Mouse (Mus musculus) G1E (cell line): ENCODE measurements around the gene Gm45837. TPM values are rescaled to one million over a fixed set of nuclear protein-coding genes. Genes with fewer than 3 reads are reported as not detected.

Source experiments
- ATAC-seq: 2 replicates; pipeline ENCODE4 v1.8.0; 2016; ENCODE audit warnings: mild to moderate bottlenecking; ENCODE audit not compliant: insufficient number of reproducible peaks, poor library complexity, low FRiP score, severe bottlenecking; ENCODE audit errors: extremely low read depth
- DNase-seq: peaks from one replicate; pipeline ENCODE4 v3.0.0; 2012; ENCODE audit warnings: low spot score
- H3K27me3 ChIP-seq: 2 replicates; pipeline ENCODE4 v1.6.1; 2012; ENCODE audit warnings: mild to moderate bottlenecking, low read length, inconsistent platforms; ENCODE audit not compliant: insufficient read depth
- H3K36me3 ChIP-seq: replicated peaks from 2 replicates; pipeline ENCODE3; 2012; ENCODE audit warnings: mild to moderate bottlenecking, inconsistent platforms
- H3K4me1 ChIP-seq: 2 replicates; pipeline ENCODE4 v1.6.1; 2012; ENCODE audit warnings: low read depth, low read length, inconsistent platforms, mixed read lengths; ENCODE audit not compliant: insufficient read depth
- H3K4me3 ChIP-seq: 2 replicates; pipeline ENCODE4 v1.5.1; 2012; ENCODE audit warnings: low read depth, mild to moderate bottlenecking, inconsistent platforms, low read length, moderate library complexity, mixed read lengths
- H3K9me3 ChIP-seq: replicated peaks from 2 replicates; pipeline ENCODE4 v1.6.1; 2012; ENCODE audit warnings: inconsistent platforms
- CTCF ChIP-seq: IDR thresholded peaks from 2 replicates; pipeline ENCODE4 v1.5.1; 2012; ENCODE audit warnings: low read depth, low read length, inconsistent platforms, mixed read lengths
- GATA1 ChIP-seq: IDR thresholded peaks from 2 replicates; pipeline ENCODE4 v1.6.1; 2012; ENCODE audit warnings: borderline replicate concordance, low read length, inconsistent platforms, mixed read lengths
- GATA2 ChIP-seq: IDR thresholded peaks from 2 replicates; pipeline ENCODE4 v1.6.1; 2012; ENCODE audit warnings: low read depth, low read length, inconsistent platforms, borderline replicate concordance
- POLR2AphosphoS5 ChIP-seq: IDR thresholded peaks from 2 replicates; pipeline ENCODE4 v1.6.1; 2012; ENCODE audit warnings: low read depth, low read length, inconsistent platforms; ENCODE audit not compliant: insufficient replicate concordance
- TAL1 ChIP-seq: conservative IDR thresholded peaks from 2 replicates; pipeline ENCODE4 v1.6.1; 2012; ENCODE audit warnings: low read depth, low read length, inconsistent platforms, mixed read lengths
- polyA plus RNA-seq: library from polyadenylated mRNA; stranded (reverse); fragments of >175 nt; gene quantifications from 2 replicates; pipeline ENCODE4 v1.2.3, GENCODE M21; 2012
- total RNA-seq, 2 experiments: library from RNA; stranded (forward) in 1 of 2; stranded (reverse) in 1 of 2; fragments of 200-1000 nt in 1 of 2; fragments of >200 nt in 1 of 2; fragmentation: Nextera tagmentation in 1 of 2; gene quantifications; 2 replicates each; pipeline ENCODE4 v1.2.3; 2014 to 2017

Gm45837 gene
- total and polyA plus RNA-seq, 3 experiments: 0.03 TPM; not detected in 2

- TF ChIP-seq GATA2 (no peak), POLR2AphosphoS5 (no peak), TAL1 (no peak), GATA1 (no peak), CTCF (no peak)
- peak overlapping the region; percentile 64 for H3K4me3 ChIP-seq
- no peaks in the 10 kb centered on the region for H3K27me3 ChIP-seq
- DNase-seq (no peak), ATAC-seq (no peak)
- H3K4me1 ChIP-seq: peaks cover 52% of the 10 kb centered on the region
- H3K9me3 ChIP-seq: no peaks in the 10 kb centered on the region
- peaks cover 64% of the 10 kb centered on the region for H3K36me3 ChIP-seq
These were observed 32.4 kb upstream of the Gm45837 start for GRCm38 (mm10) chr7:101378285-101378684.

GRCm38 (mm10) chr7:101378796-101379465, 31.8 kb upstream of the Gm45837 start:
- Histone ChIP-seq H3K36me3 (peaks cover 63% of the 10 kb centered on the region), H3K27me3 (no peaks in the 10 kb centered on the region), H3K4me3 (peak overlapping the region; percentile 64), H3K9me3 (no peaks in the 10 kb centered on the region), H3K4me1 (peaks cover 58% of the 10 kb centered on the region)
- TF ChIP-seq CTCF (no peak), TAL1 (no peak), POLR2AphosphoS5 (no peak), GATA2 (no peak), GATA1 (no peak)
- ATAC-seq (no peak), DNase-seq (no peak)

- Histone ChIP-seq H3K4me3 (peak overlapping the region; percentile 22; the same call in 1 of the 2 replicates), H3K36me3 (peaks cover 69% of the 10 kb centered on the region)
- no peak for ATAC-seq
These were observed 31.0 kb upstream of the Gm45837 start for GRCm38 (mm10) chr7:101379732-101380131.

GRCm38 (mm10) chr7:101381512-101381911, 29.2 kb upstream of the Gm45837 start:
- Histone ChIP-seq H3K4me3 (no peak overlapping the region), H3K36me3 (peaks cover 70% of the 10 kb centered on the region), H3K4me1 (peaks cover 84% of the 10 kb centered on the region)

More at GRCm38 (mm10) chr7:101379732-101380131, 31.0 kb upstream of the Gm45837 start:
- no peak for TF ChIP-seq TAL1
- Histone ChIP-seq H3K4me1 (peaks cover 66% of the 10 kb centered on the region), H3K27me3 (no peaks in the 10 kb centered on the region), H3K9me3 (no peaks in the 10 kb centered on the region)
- no peak for DNase-seq

GRCm38 (mm10) chr7:101382378-101382777, 28.3 kb upstream of the Gm45837 start:
- no peak for ATAC-seq
- no peaks in the 10 kb centered on the region for H3K9me3 ChIP-seq
- H3K27me3 ChIP-seq: no peaks in the 10 kb centered on the region
- peaks cover 80% of the 10 kb centered on the region for H3K4me1 ChIP-seq
- peaks cover 73% of the 10 kb centered on the region for H3K36me3 ChIP-seq
- DNase-seq: peak; percentile 51
- no peak for TF ChIP-seq POLR2AphosphoS5
- TF ChIP-seq CTCF: no peak
- TF ChIP-seq GATA1: no peak
- no peak for TF ChIP-seq GATA2
- no peak for TF ChIP-seq TAL1
- H3K4me3 ChIP-seq: no peak overlapping the region

More at GRCm38 (mm10) chr7:101381512-101381911, 29.2 kb upstream of the Gm45837 start:
- TF ChIP-seq POLR2AphosphoS5 (no peak), GATA1 (no peak), CTCF (no peak)
- ATAC-seq: no peak
- no peak for DNase-seq
- H3K27me3 ChIP-seq: no peaks in the 10 kb centered on the region
- no peaks in the 10 kb centered on the region for H3K9me3 ChIP-seq

- H3K27me3 ChIP-seq: no peaks in the 10 kb centered on the region
- peaks cover 67% of the 10 kb centered on the region for H3K4me1 ChIP-seq
- peak; percentile 37; the same call in 1 of the 2 replicates for ATAC-seq
- no peak overlapping the region; the same call in 1 of the 2 replicates for H3K4me3 ChIP-seq
- no peaks in the 10 kb centered on the region for H3K9me3 ChIP-seq
- DNase-seq: peak; percentile 35
- peaks cover 87% of the 10 kb centered on the region for H3K36me3 ChIP-seq
- TF ChIP-seq GATA1 (no peak), POLR2AphosphoS5 (no peak), TAL1 (no peak; the same call in 1 of the 2 replicates), GATA2 (no peak), CTCF (no peak)
These were observed 26.9 kb upstream of the Gm45837 start for GRCm38 (mm10) chr7:101383756-101384155.

GRCm38 (mm10) chr7:101384931-101385330, 25.8 kb upstream of the Gm45837 start:
- Histone ChIP-seq H3K27me3 (no peaks in the 10 kb centered on the region), H3K9me3 (no peaks in the 10 kb centered on the region), H3K4me3 (peak overlapping the region; percentile 14; the same call in 1 of the 2 replicates), H3K4me1 (peaks cover 55% of the 10 kb centered on the region), H3K36me3 (peaks cover 89% of the 10 kb centered on the region)
- no peak for ATAC-seq
- no peak for DNase-seq
- TF ChIP-seq CTCF (no peak), TAL1 (no peak), GATA1 (no peak), GATA2 (no peak), POLR2AphosphoS5 (no peak)
